Mouse (Mus musculus): ENCODE data around the gene Cradd. TPM values are rescaled to one million over a fixed set of nuclear protein-coding genes. Genes with fewer than 3 reads are reported as not detected.

Cradd gene
- polyA plus RNA-seq, 1 experiment from 2014 or later, result 15.0 TPM

GRCm38 (mm10) chr10:95236226-95236625, 87.7 kb downstream of the Cradd start:
- Histone ChIP-seq H3K27me3 (ENCODE audit: control insufficient read depth, insufficient read depth, low read length) (no peaks in the 10 kb centered on the region), H3K9ac (ENCODE audit: low read length) (no peak overlapping the region), H3K36me3 (ENCODE audit: control insufficient read depth, insufficient read depth, low read length) (no peaks in the 10 kb centered on the region), H3K27ac (ENCODE audit: low read depth, low read length) (no peak overlapping the region), H3K4me2 (no peak overlapping the region), H3K4me1 (ENCODE audit: control insufficient read depth, insufficient read depth, low read length) (peaks cover 10% of the 10 kb centered on the region; the same call in 1 of the 2 replicates), H3K9me3 (ENCODE audit: control insufficient read depth, low read length) (no peaks in the 10 kb centered on the region), H3K4me3 (ENCODE audit: low read depth, low read length) (no peak overlapping the region)
- WGBS, result 34% methylated on average over 8 of the region's 8 CpGs
- no peak for ATAC-seq (ENCODE audit: low FRiP score)
- DNase-seq (ENCODE audit: low spot score, missing footprints), result no peak

- ATAC-seq (ENCODE audit: low FRiP score) (no peak), DNase-seq (ENCODE audit: low spot score, missing footprints) (no peak)
- Histone ChIP-seq H3K4me1 (ENCODE audit: control insufficient read depth, insufficient read depth, low read length) (peaks cover 8% of the 10 kb centered on the region; the same call in 1 of the 2 replicates), H3K9me3 (ENCODE audit: control insufficient read depth, low read length) (no peaks in the 10 kb centered on the region), H3K4me2 (no peak overlapping the region), H3K4me3 (ENCODE audit: low read depth, low read length) (no peak overlapping the region), H3K27ac (ENCODE audit: low read depth, low read length) (no peak overlapping the region), H3K27me3 (ENCODE audit: control insufficient read depth, insufficient read depth, low read length) (no peaks in the 10 kb centered on the region), H3K9ac (ENCODE audit: low read length) (no peak overlapping the region), H3K36me3 (ENCODE audit: control insufficient read depth, insufficient read depth, low read length) (no peaks in the 10 kb centered on the region)
- WGBS, result 63% methylated on average over 3 of the region's 3 CpGs
Measured at GRCm38 (mm10) chr10:95234661-95235060, 89.3 kb downstream of the Cradd start.

- no peak overlapping the region for H3K4me2 ChIP-seq
- 0 out of 2 replicates have a peak, but pooled peaks cover 6% of the 10 kb centered on the region for H3K4me1 ChIP-seq (ENCODE audit: control insufficient read depth, insufficient read depth, low read length)
- no peaks in the 10 kb centered on the region for H3K9me3 ChIP-seq (ENCODE audit: control insufficient read depth, low read length)
- no peak overlapping the region for H3K4me3 ChIP-seq (ENCODE audit: low read depth, low read length)
- H3K9ac ChIP-seq (ENCODE audit: low read length), result no peak overlapping the region
- 91% methylated on average over 10 of the region's 10 CpGs for WGBS
- no peaks in the 10 kb centered on the region for H3K36me3 ChIP-seq (ENCODE audit: control insufficient read depth, insufficient read depth, low read length)
- DNase-seq (ENCODE audit: low spot score, missing footprints) (no peak), ATAC-seq (ENCODE audit: low FRiP score) (no peak)
- no peaks in the 10 kb centered on the region for H3K27me3 ChIP-seq (ENCODE audit: control insufficient read depth, insufficient read depth, low read length)
- H3K27ac ChIP-seq (ENCODE audit: low read depth, low read length), result no peak overlapping the region
Measured at GRCm38 (mm10) chr10:95233044-95233443, 90.9 kb downstream of the Cradd start.

- H3K9ac ChIP-seq (ENCODE audit: low read length), result no peak overlapping the region
- no peaks in the 10 kb centered on the region for H3K27me3 ChIP-seq (ENCODE audit: control insufficient read depth, insufficient read depth, low read length)
- 0 out of 2 replicates have a peak, but pooled peaks cover 8% of the 10 kb centered on the region for H3K4me1 ChIP-seq (ENCODE audit: control insufficient read depth, insufficient read depth, low read length)
- H3K9me3 ChIP-seq (ENCODE audit: control insufficient read depth, low read length), result no peaks in the 10 kb centered on the region
- WGBS, result 80% methylated on average over 3 of the region's 3 CpGs
- H3K4me3 ChIP-seq (ENCODE audit: low read depth, low read length), result no peak overlapping the region
- H3K36me3 ChIP-seq (ENCODE audit: control insufficient read depth, insufficient read depth, low read length), result no peaks in the 10 kb centered on the region
- DNase-seq (ENCODE audit: low spot score, missing footprints) (no peak), ATAC-seq (ENCODE audit: low FRiP score) (no peak)
- H3K27ac ChIP-seq (ENCODE audit: low read depth, low read length), result no peak overlapping the region
- H3K4me2 ChIP-seq, result no peak overlapping the region
Measured at GRCm38 (mm10) chr10:95232554-95232953, 91.4 kb downstream of the Cradd start.

GRCm38 (mm10) chr10:95228192-95228591, 95.7 kb downstream of the Cradd start:
- Histone ChIP-seq H3K9ac (ENCODE audit: low read length) (no peak overlapping the region), H3K36me3 (ENCODE audit: control insufficient read depth, insufficient read depth, low read length) (no peaks in the 10 kb centered on the region), H3K4me3 (ENCODE audit: low read depth, low read length) (no peak overlapping the region), H3K4me1 (ENCODE audit: control insufficient read depth, insufficient read depth, low read length) (0 out of 2 replicates have a peak, but pooled peaks cover 4% of the 10 kb centered on the region), H3K4me2 (no peak overlapping the region), H3K27ac (ENCODE audit: low read depth, low read length) (no peak overlapping the region), H3K9me3 (ENCODE audit: control insufficient read depth, low read length) (no peaks in the 10 kb centered on the region), H3K27me3 (ENCODE audit: control insufficient read depth, insufficient read depth, low read length) (no peaks in the 10 kb centered on the region)
- ATAC-seq (ENCODE audit: low FRiP score), result no peak
- DNase-seq (ENCODE audit: low spot score, missing footprints), result no peak
- WGBS, result 79% methylated on average over 6 of the region's 6 CpGs

GRCm38 (mm10) chr10:95227590-95227989, 96.3 kb downstream of the Cradd start:
- Histone ChIP-seq H3K4me3 (ENCODE audit: low read depth, low read length) (no peak overlapping the region), H3K9me3 (ENCODE audit: control insufficient read depth, low read length) (no peaks in the 10 kb centered on the region), H3K4me1 (ENCODE audit: control insufficient read depth, insufficient read depth, low read length) (0 out of 2 replicates have a peak, but pooled peaks cover 4% of the 10 kb centered on the region), H3K36me3 (ENCODE audit: control insufficient read depth, insufficient read depth, low read length) (no peaks in the 10 kb centered on the region), H3K27ac (ENCODE audit: low read depth, low read length) (no peak overlapping the region), H3K9ac (ENCODE audit: low read length) (no peak overlapping the region), H3K4me2 (no peak overlapping the region), H3K27me3 (ENCODE audit: control insufficient read depth, insufficient read depth, low read length) (no peaks in the 10 kb centered on the region)
- 11% methylated on average over 1 of the region's 1 CpGs for WGBS
- DNase-seq (ENCODE audit: low spot score, missing footprints) (no peak), ATAC-seq (ENCODE audit: low FRiP score) (no peak)

GRCm38 (mm10) chr10:95226772-95227171, 97.2 kb downstream of the Cradd start:
- H3K27me3 ChIP-seq (ENCODE audit: control insufficient read depth, insufficient read depth, low read length), result no peaks in the 10 kb centered on the region
- no peak overlapping the region for H3K9ac ChIP-seq (ENCODE audit: low read length)
- no peaks in the 10 kb centered on the region for H3K36me3 ChIP-seq (ENCODE audit: control insufficient read depth, insufficient read depth, low read length)
- H3K27ac ChIP-seq (ENCODE audit: low read depth, low read length), result no peak overlapping the region
- no peaks in the 10 kb centered on the region for H3K9me3 ChIP-seq (ENCODE audit: control insufficient read depth, low read length)
- H3K4me1 ChIP-seq (ENCODE audit: control insufficient read depth, insufficient read depth, low read length), result 0 out of 2 replicates have a peak, but pooled peaks cover 4% of the 10 kb centered on the region
- ATAC-seq (ENCODE audit: low FRiP score), result no peak
- H3K4me3 ChIP-seq (ENCODE audit: low read depth, low read length), result no peak overlapping the region
- 74% methylated on average over 4 of the region's 4 CpGs for WGBS
- no peak overlapping the region for H3K4me2 ChIP-seq
- DNase-seq (ENCODE audit: low spot score, missing footprints), result no peak

GRCm38 (mm10) chr10:95225006-95225405, 98.9 kb downstream of the Cradd start:
- H3K27me3 ChIP-seq (ENCODE audit: control insufficient read depth, insufficient read depth, low read length), result no peaks in the 10 kb centered on the region
- H3K4me1 ChIP-seq (ENCODE audit: control insufficient read depth, insufficient read depth, low read length), result 0 out of 2 replicates have a peak, but pooled peaks cover 4% of the 10 kb centered on the region
- no peak overlapping the region for H3K9ac ChIP-seq (ENCODE audit: low read length)
- H3K4me2 ChIP-seq, result no peak overlapping the region
- DNase-seq (ENCODE audit: low spot score, missing footprints) (no peak), ATAC-seq (ENCODE audit: low FRiP score) (no peak)
- H3K36me3 ChIP-seq (ENCODE audit: control insufficient read depth, insufficient read depth, low read length), result no peaks in the 10 kb centered on the region
- no peak overlapping the region for H3K27ac ChIP-seq (ENCODE audit: low read depth, low read length)
- WGBS, result 83% methylated on average over 4 of the region's 4 CpGs
- H3K9me3 ChIP-seq (ENCODE audit: control insufficient read depth, low read length), result no peaks in the 10 kb centered on the region
- H3K4me3 ChIP-seq (ENCODE audit: low read depth, low read length), result no peak overlapping the region

GRCm38 (mm10) chr10:95223211-95223610, 100.7 kb downstream of the Cradd start:
- DNase-seq (ENCODE audit: low spot score, missing footprints), result no peak
- Histone ChIP-seq H3K9me3 (ENCODE audit: control insufficient read depth, low read length) (no peaks in the 10 kb centered on the region), H3K4me3 (ENCODE audit: low read depth, low read length) (no peak overlapping the region), H3K27me3 (ENCODE audit: control insufficient read depth, insufficient read depth, low read length) (no peaks in the 10 kb centered on the region), H3K4me2 (no peak overlapping the region), H3K36me3 (ENCODE audit: control insufficient read depth, insufficient read depth, low read length) (no peaks in the 10 kb centered on the region), H3K27ac (ENCODE audit: low read depth, low read length) (no peak overlapping the region), H3K4me1 (ENCODE audit: control insufficient read depth, insufficient read depth, low read length) (0 out of 2 replicates have a peak, but pooled peaks cover 4% of the 10 kb centered on the region), H3K9ac (ENCODE audit: low read length) (no peak overlapping the region)
- no peak for ATAC-seq (ENCODE audit: low FRiP score)
- WGBS, result 88% methylated on average over 16 of the region's 16 CpGs
